Mouse (Mus musculus): ENCODE measurements around the gene Fndc4. TPM values are rescaled to one million over a fixed set of nuclear protein-coding genes. Genes with fewer than 3 reads are reported as not detected.

Gene Fndc4
- polyA plus RNA-seq, 2 experiments = 3.7 to 5.6 TPM

DNA sequence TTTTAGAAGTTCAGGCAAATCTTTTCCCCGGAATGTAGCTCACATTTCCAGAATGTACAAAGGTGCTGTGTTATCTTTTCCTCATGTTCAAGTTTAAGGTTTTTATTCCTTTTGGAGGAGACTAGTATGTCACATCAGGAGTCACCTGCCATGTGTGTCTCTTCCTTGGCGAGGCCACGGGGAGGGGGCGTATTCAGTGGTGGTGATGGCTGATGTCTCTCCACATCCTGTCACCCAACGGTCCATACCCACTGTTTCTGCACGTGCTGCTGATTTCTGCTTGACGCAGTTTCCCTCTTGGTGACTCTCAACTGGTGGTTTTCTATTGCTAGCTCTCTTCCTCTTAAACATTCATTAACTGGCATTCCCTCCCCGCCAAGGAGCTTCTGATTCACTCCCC is 16.9 kb upstream of the Fndc4 start:
- Histone ChIP-seq H3K9me3 (ENCODE audit: control insufficient read depth, low read length) (no peaks in the 10 kb centered on the region), H3K4me1 (replicated peaks; ENCODE audit: control insufficient read depth in 2 of 2, insufficient read depth in 2 of 2, low read length in 1 of 2) (no peaks in the 10 kb centered on the region), H3K4me3 (ENCODE audit: insufficient read depth in 1 of 2, low read depth in 2 of 2, low read length in 2 of 2) (no peak overlapping the region), H3K4me2 (ENCODE audit: low read depth) (no peak overlapping the region), H3K9ac (replicated peaks) (no peak overlapping the region), H3K36me3 (replicated peaks; ENCODE audit: control insufficient read depth, insufficient read depth, low read depth) (no peaks in the 10 kb centered on the region), H3K27ac (no peak overlapping the region), H3K27me3 (ENCODE audit: control insufficient read depth, insufficient read depth, low read length) (no peaks in the 10 kb centered on the region)
- TF ChIP-seq EP300 (IDR thresholded peaks at IDR 0.05; ENCODE audit: low read depth) (no peak), CTCF (IDR thresholded peaks at IDR 0.05; ENCODE audit: low read depth) (no peak)
- DNase-seq (ENCODE audit: low read depth in 3 of 3, low spot score in 3 of 3) (no peak), ATAC-seq (ENCODE audit: insufficient read depth) (no peak)
- 57% methylated on average over 8 of the region's 8 CpGs for WGBS (ENCODE audit: insufficient replicate concordance)

DNA sequence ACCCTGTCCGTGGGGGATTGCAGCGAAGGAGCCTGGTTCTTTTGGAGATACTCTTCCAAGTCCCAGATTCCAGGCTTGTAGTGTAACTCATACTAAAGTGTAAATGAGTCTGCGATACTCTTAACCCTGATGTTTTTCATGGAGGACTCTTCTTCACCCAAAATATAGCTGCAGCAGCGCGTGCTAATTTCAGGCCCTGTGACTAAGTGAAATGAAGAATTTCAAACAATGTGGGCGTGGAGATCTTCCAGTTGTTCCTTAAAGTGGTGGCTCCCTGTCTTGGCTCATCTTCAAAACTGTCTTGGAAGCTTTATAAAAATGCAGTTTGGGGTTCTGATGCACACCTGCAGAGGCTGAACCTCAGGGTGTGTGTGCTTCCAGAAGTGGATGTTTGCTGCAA is 7.2 kb upstream of the Fndc4 start:
- Histone ChIP-seq H3K36me3 (replicated peaks; ENCODE audit: control insufficient read depth, insufficient read depth, low read depth) (no peaks in the 10 kb centered on the region), H3K9ac (replicated peaks) (no peak overlapping the region), H3K9me3 (ENCODE audit: control insufficient read depth, low read length) (no peaks in the 10 kb centered on the region), H3K4me1 (replicated peaks; ENCODE audit: control insufficient read depth in 2 of 2, insufficient read depth in 2 of 2, low read length in 1 of 2) (no peaks in the 10 kb centered on the region; a peak in 1 of 4 replicates), H3K27ac (no peak overlapping the region), H3K4me2 (ENCODE audit: low read depth) (no peak overlapping the region), H3K4me3 (ENCODE audit: insufficient read depth in 1 of 2, low read depth in 2 of 2, low read length in 2 of 2) (no peak overlapping the region), H3K27me3 (ENCODE audit: control insufficient read depth, insufficient read depth, low read length) (no peaks in the 10 kb centered on the region)
- TF ChIP-seq EP300 (IDR thresholded peaks at IDR 0.05; ENCODE audit: low read depth) (no peak), CTCF (IDR thresholded peaks at IDR 0.05; ENCODE audit: low read depth) (no peak)
- DNase-seq (ENCODE audit: low read depth in 3 of 3, low spot score in 3 of 3) (no peak), ATAC-seq (ENCODE audit: insufficient read depth) (no peak)
- 78% methylated on average over 6 of the region's 6 CpGs for WGBS (ENCODE audit: insufficient replicate concordance)

DNA sequence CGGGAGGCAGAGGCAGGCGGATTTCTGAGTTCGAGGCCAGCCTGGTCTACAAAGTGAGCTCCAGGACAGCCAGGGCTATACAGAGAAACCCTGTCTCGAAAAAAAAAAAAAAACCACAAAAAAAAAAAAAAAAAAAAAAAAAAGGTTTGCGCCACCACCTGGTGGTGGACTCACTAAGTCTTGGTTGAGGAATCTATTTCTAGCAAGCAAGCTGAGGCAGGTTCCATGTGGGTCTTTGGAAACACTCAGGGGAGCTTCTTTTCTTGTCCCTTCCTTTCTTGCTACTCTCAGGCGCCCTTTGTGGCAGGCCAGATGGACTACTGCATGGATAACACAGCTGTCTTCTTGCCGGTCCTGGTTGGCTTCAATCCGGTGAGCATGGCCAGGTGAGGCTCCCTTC is 6.0 kb upstream of the Fndc4 start:
- no peak for ATAC-seq (ENCODE audit: insufficient read depth)
- 55% methylated on average over 7 of the region's 8 CpGs for WGBS (ENCODE audit: insufficient replicate concordance)
- TF ChIP-seq CTCF (IDR thresholded peaks at IDR 0.05; ENCODE audit: low read depth) (no peak), EP300 (IDR thresholded peaks at IDR 0.05; ENCODE audit: low read depth) (no peak)

DNA sequence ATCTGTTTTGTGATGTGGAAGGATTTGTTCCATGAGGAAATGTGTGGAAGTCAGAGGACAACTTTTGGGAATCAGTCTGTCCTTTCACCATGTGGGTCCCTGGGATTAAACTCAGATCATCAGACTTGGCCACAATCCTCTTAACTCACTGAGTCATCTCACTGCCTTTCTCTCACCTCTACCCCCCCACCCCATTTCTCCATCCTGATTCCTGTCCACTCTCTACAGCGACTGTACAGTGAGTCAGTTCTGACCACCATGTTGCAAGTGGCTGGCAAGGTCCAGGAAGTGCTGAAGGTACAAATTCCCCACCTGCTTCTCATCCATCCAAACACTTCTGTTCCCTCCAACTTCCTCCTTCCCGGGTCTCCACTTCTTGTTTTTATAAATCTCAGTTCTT is 2.6 kb upstream of the Fndc4 start:
- Histone ChIP-seq H3K4me2 (ENCODE audit: low read depth) (no peak overlapping the region), H3K27ac (no peak overlapping the region), H3K9me3 (ENCODE audit: control insufficient read depth, low read length) (no peaks in the 10 kb centered on the region), H3K4me3 (ENCODE audit: insufficient read depth in 1 of 2, low read depth in 2 of 2, low read length in 2 of 2) (no peak overlapping the region), H3K36me3 (replicated peaks; ENCODE audit: control insufficient read depth, insufficient read depth, low read depth) (no peaks in the 10 kb centered on the region), H3K9ac (replicated peaks) (no peak overlapping the region), H3K4me1 (replicated peaks; ENCODE audit: control insufficient read depth in 2 of 2, insufficient read depth in 2 of 2, low read length in 1 of 2) (peaks cover 0 to 1% of the 10 kb centered on the region in 2 experiments; a peak in 1 of 4 replicates), H3K27me3 (ENCODE audit: control insufficient read depth, insufficient read depth, low read length) (peaks cover 32% of the 10 kb centered on the region)
- TF ChIP-seq CTCF (IDR thresholded peaks at IDR 0.05; ENCODE audit: low read depth) (no peak), EP300 (IDR thresholded peaks at IDR 0.05; ENCODE audit: low read depth) (no peak)
- ATAC-seq (ENCODE audit: insufficient read depth) = no peak
- 16% methylated on average over 2 of the region's 2 CpGs for WGBS (ENCODE audit: insufficient replicate concordance)
- no peak for DNase-seq (ENCODE audit: low read depth in 3 of 3, low spot score in 3 of 3)

More for the DNA sequence above, 6.0 kb upstream of the Fndc4 start:
- Histone ChIP-seq H3K9ac (replicated peaks) (no peak overlapping the region), H3K27ac (no peak overlapping the region), H3K27me3 (ENCODE audit: control insufficient read depth, insufficient read depth, low read length) (peaks cover 7% of the 10 kb centered on the region), H3K9me3 (ENCODE audit: control insufficient read depth, low read length) (no peaks in the 10 kb centered on the region), H3K4me2 (ENCODE audit: low read depth) (no peak overlapping the region), H3K36me3 (replicated peaks; ENCODE audit: control insufficient read depth, insufficient read depth, low read depth) (no peaks in the 10 kb centered on the region), H3K4me1 (replicated peaks; ENCODE audit: control insufficient read depth in 2 of 2, insufficient read depth in 2 of 2, low read length in 1 of 2) (peaks cover 0 to 1% of the 10 kb centered on the region in 2 experiments; a peak in 1 of 4 replicates), H3K4me3 (ENCODE audit: insufficient read depth in 1 of 2, low read depth in 2 of 2, low read length in 2 of 2) (no peak overlapping the region)
- DNase-seq (ENCODE audit: low read depth in 3 of 3, low spot score in 3 of 3) = no peak

DNA sequence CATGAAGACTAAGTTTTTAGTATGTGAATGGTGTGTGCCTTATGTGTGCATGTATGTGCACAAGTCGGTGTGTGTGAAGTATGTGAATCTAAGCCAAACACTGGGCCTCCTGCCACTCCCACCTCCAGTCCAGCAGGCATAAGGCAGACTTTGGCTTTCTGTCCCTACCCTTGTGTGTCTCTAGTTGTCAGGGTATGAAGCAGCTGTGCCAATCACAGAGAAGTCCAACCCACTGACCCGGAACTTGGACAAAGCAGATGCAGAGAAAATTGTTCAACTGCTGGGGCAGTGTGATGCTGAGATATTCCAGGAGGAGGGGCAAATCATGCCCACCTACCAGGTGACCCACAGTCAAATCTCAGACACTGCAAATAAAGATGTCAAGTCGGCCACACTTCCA is 2.1 kb upstream of the Fndc4 start:
- H3K27ac ChIP-seq = no peak overlapping the region
- H3K4me2 ChIP-seq (ENCODE audit: low read depth) = no peak overlapping the region
- ATAC-seq (ENCODE audit: insufficient read depth) (no peak), DNase-seq (ENCODE audit: low read depth in 3 of 3, low spot score in 3 of 3) (no peak)
- no peak overlapping the region for H3K4me3 ChIP-seq (ENCODE audit: insufficient read depth in 1 of 2, low read depth in 2 of 2, low read length in 2 of 2)
- 46% methylated on average over 3 of the region's 3 CpGs for WGBS (ENCODE audit: insufficient replicate concordance)
- H3K9ac ChIP-seq (replicated peaks) = no peak overlapping the region
- no peak for TF ChIP-seq CTCF (IDR thresholded peaks at IDR 0.05; ENCODE audit: low read depth)
- TF ChIP-seq EP300 (IDR thresholded peaks at IDR 0.05; ENCODE audit: low read depth) = no peak
- peaks cover 32% of the 10 kb centered on the region for H3K27me3 ChIP-seq (ENCODE audit: control insufficient read depth, insufficient read depth, low read length)
- no peaks in the 10 kb centered on the region for H3K9me3 ChIP-seq (ENCODE audit: control insufficient read depth, low read length)
- H3K4me1 ChIP-seq (replicated peaks; ENCODE audit: control insufficient read depth in 2 of 2, insufficient read depth in 2 of 2, low read length in 1 of 2) = peaks cover 0 to 1% of the 10 kb centered on the region in 2 experiments; a peak in 1 of 4 replicates
- no peaks in the 10 kb centered on the region for H3K36me3 ChIP-seq (replicated peaks; ENCODE audit: control insufficient read depth, insufficient read depth, low read depth)
